Mouse (Mus musculus) inflammation-experienced regulatory T-cells, adult 6 months (primary cell): ENCODE measurements around the gene Cfap97. TPM values are rescaled to one million over a fixed set of nuclear protein-coding genes. Genes with fewer than 3 reads are reported as not detected.
A peak's percentile ranks its signal among the peaks of the same experiment; 100 is the strongest.
"Not testable (repeated sequence)": the region's sequence is repeated elsewhere in the genome, so short reads cannot be mapped to it uniquely, and the experiment has no call there.

Source experiments
- ATAC-seq: one replicate; pipeline ENCODE4 v1.8.0; 2017
- polyA plus RNA-seq, 3 experiments: library from polyadenylated mRNA; unstranded; fragments of 100-300 nt; shearing (Covaris generic); gene quantifications; one replicate each; pipeline ENCODE4 v1.2.1; 2017

Cfap97 gene
- polyA plus RNA-seq, 3 experiments from 2014 or later, result 25.0 to 44.3 (median 33.7) TPM

DNA sequence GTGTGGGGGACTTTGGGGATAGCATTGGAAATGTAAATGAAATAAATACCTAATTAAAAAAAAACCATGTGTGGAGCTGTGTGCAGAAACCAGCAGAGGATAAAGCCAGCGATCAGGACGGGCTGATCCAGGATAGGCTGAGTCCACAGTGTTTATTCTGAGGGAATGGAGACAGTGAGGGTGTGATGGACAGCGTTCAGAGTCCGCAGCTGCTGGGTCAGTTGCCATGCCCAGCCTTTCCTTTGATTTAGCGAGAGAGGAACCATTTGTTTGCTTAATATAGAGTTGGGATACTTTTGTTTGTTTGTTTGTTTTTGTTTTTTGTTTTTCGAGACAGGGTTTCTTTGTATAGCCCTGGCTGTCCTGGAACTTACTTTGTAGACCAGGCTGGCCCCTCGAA lies 80.4 kb downstream of the Cfap97 start:
- not testable (repeated sequence) for ATAC-seq

DNA sequence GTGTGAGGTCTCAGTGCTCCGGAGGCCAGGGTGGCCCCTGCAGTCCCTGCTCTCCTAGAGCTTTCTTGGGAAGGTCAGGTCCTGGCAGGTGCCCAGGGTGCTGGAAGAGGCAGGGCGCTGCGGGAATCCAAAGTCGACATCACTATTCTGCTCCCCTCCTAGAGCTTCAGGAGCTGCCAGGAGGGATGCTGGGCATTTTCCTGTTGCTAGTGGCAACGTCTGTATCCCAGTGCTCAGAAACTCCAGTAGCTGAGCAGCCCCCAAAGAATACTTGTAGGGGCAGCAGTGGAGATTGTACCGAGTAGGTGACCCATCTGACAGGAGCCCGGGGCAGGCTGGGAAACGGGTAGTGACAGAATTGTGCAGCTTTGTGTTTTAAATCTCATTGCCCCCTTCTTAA lies 81.2 kb downstream of the Cfap97 start:
- ATAC-seq, result no peak

DNA sequence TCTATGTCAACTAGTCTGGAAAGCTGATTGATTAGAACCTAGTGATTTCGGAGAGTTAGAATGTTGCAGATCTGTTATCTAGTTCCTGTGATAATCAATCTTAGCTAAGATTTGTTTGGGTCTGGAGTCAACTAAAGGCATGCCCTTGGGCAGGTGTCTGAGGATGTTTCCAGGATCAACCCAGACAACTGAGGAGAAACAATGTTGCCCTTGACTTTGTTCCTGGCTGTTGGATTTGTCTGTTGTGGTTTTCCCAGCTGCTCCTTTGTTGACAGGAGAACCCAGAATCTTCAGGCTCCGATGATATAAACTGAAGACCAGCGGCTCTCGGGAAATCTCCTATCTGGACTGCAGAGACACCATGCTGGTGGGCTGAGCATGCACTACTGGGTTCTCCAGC lies 83.2 kb downstream of the Cfap97 start:
- no peak for ATAC-seq

DNA sequence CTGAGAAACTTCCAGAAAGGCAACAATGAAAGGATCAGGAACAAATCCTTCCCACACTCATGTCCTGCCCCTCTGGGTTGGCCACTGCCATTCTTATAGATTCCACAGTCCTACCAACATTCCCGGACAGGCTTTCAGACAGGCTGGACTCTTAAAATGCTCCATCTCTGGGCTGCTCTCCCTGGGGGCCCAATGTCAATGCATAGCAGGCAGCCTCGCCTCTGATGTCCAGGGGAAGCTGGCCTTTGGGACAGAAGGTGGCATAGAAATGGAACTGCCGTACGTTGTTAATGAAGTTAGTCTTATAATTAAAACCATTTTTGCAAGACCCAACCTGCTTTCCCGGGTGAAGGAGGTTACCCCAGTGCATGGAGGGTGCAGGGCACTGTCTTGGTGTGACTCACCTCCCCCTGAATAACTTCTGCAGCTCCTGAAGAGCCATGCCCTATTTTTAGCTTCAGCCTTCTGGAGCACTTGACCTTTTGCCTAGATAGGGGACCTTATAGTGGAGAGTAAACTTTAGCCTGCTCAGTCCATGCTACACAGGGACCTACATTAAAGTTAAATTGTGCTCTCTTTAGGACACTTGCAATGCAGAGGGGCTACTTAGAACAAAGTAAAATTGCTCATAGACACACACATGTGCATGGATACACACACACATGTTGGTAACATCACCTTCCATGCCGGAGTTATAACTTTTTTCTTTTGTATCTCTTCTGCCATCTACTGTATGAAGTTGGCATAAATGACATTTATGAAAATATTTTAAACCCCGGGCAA lies 85.1 kb downstream of the Cfap97 start:
- ATAC-seq, result no peak

DNA sequence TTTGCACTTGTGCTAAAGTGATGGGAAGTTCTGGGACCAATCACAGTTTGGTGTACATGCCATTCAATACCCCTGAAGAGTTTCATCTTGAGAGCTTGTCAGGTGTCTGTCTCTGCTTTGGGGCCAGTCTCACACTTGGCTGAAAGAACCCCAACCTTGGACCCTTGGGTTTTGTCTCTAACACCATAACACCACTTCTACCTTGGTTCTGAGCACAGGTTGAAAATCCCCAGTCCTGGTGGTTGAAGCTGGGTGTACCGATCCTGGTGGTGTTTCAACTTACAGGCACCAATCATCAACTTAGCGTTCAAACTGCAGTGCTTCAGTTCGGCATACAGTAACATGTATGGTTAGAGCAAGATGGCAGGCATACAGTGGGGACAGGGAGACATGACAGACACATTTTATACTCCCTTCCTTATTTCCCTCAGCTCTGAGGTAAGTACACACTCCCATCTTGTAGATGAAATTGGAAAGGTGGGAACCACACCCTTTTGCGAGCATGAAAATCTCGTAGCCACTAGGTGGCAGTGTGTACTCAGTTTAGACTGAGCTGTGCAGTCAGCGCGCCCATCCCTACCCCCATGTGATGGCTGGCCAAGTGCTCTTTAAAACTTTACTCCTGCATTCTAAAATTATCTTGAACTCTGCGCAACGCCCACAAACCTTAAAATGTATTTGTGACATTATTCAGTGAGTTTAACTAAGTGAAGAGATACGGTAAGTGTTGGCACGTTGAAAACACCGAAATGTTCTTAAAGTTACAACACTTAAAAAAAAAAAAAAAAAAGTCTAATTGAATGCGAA lies 90.2 kb downstream of the Cfap97 start:
- peak; percentile 60 for ATAC-seq

DNA sequence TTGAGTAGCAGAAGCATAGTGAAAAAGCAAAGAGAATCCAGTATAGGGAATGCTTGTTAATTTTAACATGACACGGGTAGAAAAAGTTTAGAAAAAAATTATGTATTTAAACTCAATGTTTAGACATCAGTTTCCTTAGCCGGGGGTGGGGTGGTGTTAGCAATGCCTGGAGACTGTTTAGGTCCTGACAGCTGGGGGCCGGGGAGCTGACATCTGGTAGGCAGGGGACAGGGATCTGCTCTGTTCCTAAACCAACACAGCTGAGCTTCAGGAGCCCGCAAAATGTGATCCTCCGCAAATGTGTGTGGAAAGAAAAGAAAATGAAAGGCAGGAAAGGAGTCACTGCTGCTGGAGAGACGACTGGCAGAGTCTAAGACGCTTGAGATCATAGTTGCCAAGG lies 91.4 kb downstream of the Cfap97 start:
- no peak for ATAC-seq

Other genes starting within 250 kb of the Cfap97 start
- not detected for gene Ccdc110, start 217.2 kb upstream of the Cfap97 start, polyA plus RNA-seq
- 1 to 10 TPM in 2 of 3 experiments, under 1 TPM in 1; 0.55 to 2.9 (median 2.4) TPM for gene 1700029J07Rik, start 176.5 kb upstream of the Cfap97 start, polyA plus RNA-seq
- 10 to 100 TPM; 64.0 to 81.0 (median 77.7) TPM for gene Ufsp2, start 176.2 kb upstream of the Cfap97 start, polyA plus RNA-seq
- gene Lrp2bp, start 152.5 kb upstream of the Cfap97 start, polyA plus RNA-seq, result 1 to 10 TPM in 1 of 3 experiments, under 1 TPM in 2; 0.47 to 1.1 (median 0.97) TPM
- 10 to 100 TPM; 12.3 to 17.9 (median 17.4) TPM for gene Ankrd37, start 146.1 kb upstream of the Cfap97 start, polyA plus RNA-seq
- 10 to 100 TPM in 2 of 3 experiments, 1 to 10 TPM in 1; 9.7 to 11.4 (median 11.0) TPM for gene Snx25, start 388 bp downstream of the Cfap97 start, polyA plus RNA-seq
- gene Slc25a4, start 59.5 kb downstream of the Cfap97 start, polyA plus RNA-seq, result 100 to 1,000 TPM; 166 to 235 (median 173) TPM
- not detected for gene Helt, start 142.9 kb downstream of the Cfap97 start, polyA plus RNA-seq